In the genomic region with DNA sequence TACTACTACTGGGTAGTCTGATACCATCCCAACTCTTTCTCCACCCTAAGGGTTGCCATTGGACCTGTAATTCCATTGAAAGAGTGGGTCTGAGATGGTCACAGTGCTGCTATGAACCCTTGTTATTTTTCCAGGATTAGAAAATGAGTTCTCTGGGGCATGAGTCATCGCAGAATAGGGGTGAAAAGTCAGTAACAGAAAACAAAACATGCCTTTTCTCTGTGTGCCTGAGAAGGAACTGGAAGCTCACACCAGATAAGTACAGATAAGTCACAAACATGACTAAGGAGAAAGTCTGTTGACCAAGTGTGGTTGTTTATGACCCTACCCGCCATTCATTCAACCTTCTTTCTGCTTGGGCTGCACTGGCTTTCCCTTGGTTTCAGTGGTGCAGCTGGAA, we compare ENCODE assay signal across 22 mouse cellular contexts.
DNase-seq lines count a peak whose midpoint lies in the region; ATAC-seq and TF ChIP-seq lines count a peak whose summit lies in the region.
"Had no signal": no experiment of that assay in that cellular context is flagged by ENCODE, and none has a peak within 500 bp of the region (broad histone marks: within the 10 kb centered on the region; RNA-seq: fewer than 3 reads in every experiment).

No protein-coding gene starts in this region.

- H3K27ac ChIP-seq in liver, embryonic 11.5 days (ENCODE audit: low read depth, low read length), result no peak overlapping the region; the same call in 1 of the 2 replicates
- no peak overlapping the region for H3K27ac ChIP-seq in liver, postnatal 0 days (ENCODE audit: low read depth)
- H3K27ac ChIP-seq: embryonic facial prominence, embryonic 15.5 days; forebrain, embryonic 15.5 days; layer of hippocampus, adult 2 months; liver, embryonic 14.5 days; macrophage; midbrain, embryonic 12.5 days had no signal

- no peaks in the 10 kb centered on the region; the same call in none of the 2 replicates for H3K4me1 ChIP-seq in liver, embryonic 11.5 days (replicated peaks; ENCODE audit: control insufficient read depth, insufficient read depth, low read length)
- H3K4me1 ChIP-seq in liver, postnatal 0 days (ENCODE audit: insufficient read depth), result 0 out of 2 replicates have a peak, but pooled peaks cover 3% of the 10 kb centered on the region

- TF ChIP-seq EP300 in liver, postnatal 0 days (IDR thresholded peaks at IDR 0.05; ENCODE audit: low read depth), result no peak

- H3K36me3 ChIP-seq in liver, embryonic 11.5 days (ENCODE audit: control insufficient read depth, insufficient read depth, low read length), result no peaks in the 10 kb centered on the region
- H3K36me3 ChIP-seq in liver, postnatal 0 days (replicated peaks; ENCODE audit: insufficient read depth, low read length), result no peaks in the 10 kb centered on the region
- H3K36me3 ChIP-seq: embryonic facial prominence, embryonic 15.5 days; forebrain, embryonic 15.5 days; G1E; midbrain, embryonic 12.5 days had no signal

- ATAC-seq in liver, embryonic 11.5 days (replicated peaks; ENCODE audit: low FRiP score), result 0 out of 2 replicates have a peak, but pooled peaks have one; percentile 31
- peak; percentile 22; the same call in 1 of the 2 replicates for ATAC-seq in liver, postnatal 0 days
- ATAC-seq: inflammation-experienced regulatory T-cells, adult 6 months had no signal

- H3K9ac ChIP-seq in liver, embryonic 11.5 days (ENCODE audit: low read depth, low read length), result no peak overlapping the region
- no peak overlapping the region for H3K9ac ChIP-seq in liver, postnatal 0 days (replicated peaks)
- H3K9ac ChIP-seq: embryonic facial prominence, embryonic 15.5 days; forebrain, embryonic 15.5 days; hindbrain, embryonic 14.5 days; liver, embryonic 14.5 days; midbrain, embryonic 12.5 days had no signal

- intact Hi-C loops in heart, postnatal 36 days (cut with DNase I), result no loop called here

- no peak overlapping the region for H3K4me2 ChIP-seq in liver, embryonic 11.5 days
- no peak overlapping the region for H3K4me2 ChIP-seq in liver, postnatal 0 days (ENCODE audit: low read depth, low read length)
- H3K4me2 ChIP-seq: embryonic facial prominence, embryonic 15.5 days; forebrain, embryonic 15.5 days; hindbrain, embryonic 14.5 days; midbrain, embryonic 12.5 days had no signal

- H3K27me3 ChIP-seq in liver, embryonic 11.5 days (replicated peaks; ENCODE audit: control insufficient read depth, insufficient read depth, low read length), result no peaks in the 10 kb centered on the region
- H3K27me3 ChIP-seq in liver, postnatal 0 days (ENCODE audit: insufficient read depth, low read length), result no peaks in the 10 kb centered on the region
- H3K27me3 ChIP-seq: embryonic facial prominence, embryonic 15.5 days; forebrain, embryonic 15.5 days; midbrain, embryonic 12.5 days had no signal

- no peaks in the 10 kb centered on the region for H3K9me3 ChIP-seq in liver, embryonic 11.5 days (ENCODE audit: control insufficient read depth, low read length)
- H3K9me3 ChIP-seq in liver, postnatal 0 days (ENCODE audit: low read length), result no peaks in the 10 kb centered on the region
- H3K9me3 ChIP-seq: embryonic facial prominence, embryonic 15.5 days; forebrain, embryonic 15.5 days; midbrain, embryonic 12.5 days had no signal

- no peak overlapping the region for H3K4me3 ChIP-seq in liver, embryonic 11.5 days (ENCODE audit: low read depth, low read length)
- no peak overlapping the region for H3K4me3 ChIP-seq in liver, postnatal 0 days (ENCODE audit: low read depth, low read length)
- H3K4me3 ChIP-seq: embryonic facial prominence, embryonic 15.5 days; forebrain, embryonic 15.5 days; layer of hippocampus, adult 2 months; midbrain, embryonic 12.5 days had no signal

- peak; percentile 27 to 30 for DNase-seq in heart, adult 9 months (ENCODE audit: low spot score in 2 of 2)
- no peak for DNase-seq in heart, postnatal 36 days
- DNase-seq in liver, embryonic 11.5 days (ENCODE audit: low spot score), result no peak
- no peak for DNase-seq in liver
- peak; percentile 16 for DNase-seq in Muller cell, postnatal 12 days (ENCODE audit: inconsistent ontology term)
- no peak for DNase-seq in liver, postnatal 0 days
- no peak for DNase-seq in spleen, adult 12 weeks (ENCODE audit: low spot score)
- DNase-seq: adrenal gland, postnatal 25 days; B cell, adult 2 months; cerebellum, adult 9-10 months; kidney, adult 18-20 months; kidney, postnatal 10 days; thymus, postnatal 14 days had no signal

- 54% methylated on average over 2 of the region's 2 CpGs for WGBS in liver, embryonic 11.5 days
- 58% methylated on average over 2 of the region's 2 CpGs for WGBS in liver, postnatal 0 days (ENCODE audit: insufficient replicate concordance)

- TF ChIP-seq CTCF in liver, postnatal 0 days (IDR thresholded peaks at IDR 0.05; ENCODE audit: low read depth), result no peak

Comparison
In these comparisons a context has a peak if more than half of its experiments do, and no peak if none do; other contexts are left out.
1. DNase-seq: peak in heart, adult 9 months (2 of 2) and Muller cell, postnatal 12 days (single experiment); none in heart, postnatal 36 days (0 of 2), liver, embryonic 11.5 days (single experiment), liver (single experiment), liver, postnatal 0 days (single experiment) and spleen, adult 12 weeks (single experiment).